Mouse (Mus musculus): ENCODE measurements around the gene Lrrc23.
"Not testable (repeated sequence)": the region's sequence is repeated elsewhere in the genome, so short reads cannot be mapped to it uniquely, and the experiment has no call there.

Gene Lrrc23

DNA sequence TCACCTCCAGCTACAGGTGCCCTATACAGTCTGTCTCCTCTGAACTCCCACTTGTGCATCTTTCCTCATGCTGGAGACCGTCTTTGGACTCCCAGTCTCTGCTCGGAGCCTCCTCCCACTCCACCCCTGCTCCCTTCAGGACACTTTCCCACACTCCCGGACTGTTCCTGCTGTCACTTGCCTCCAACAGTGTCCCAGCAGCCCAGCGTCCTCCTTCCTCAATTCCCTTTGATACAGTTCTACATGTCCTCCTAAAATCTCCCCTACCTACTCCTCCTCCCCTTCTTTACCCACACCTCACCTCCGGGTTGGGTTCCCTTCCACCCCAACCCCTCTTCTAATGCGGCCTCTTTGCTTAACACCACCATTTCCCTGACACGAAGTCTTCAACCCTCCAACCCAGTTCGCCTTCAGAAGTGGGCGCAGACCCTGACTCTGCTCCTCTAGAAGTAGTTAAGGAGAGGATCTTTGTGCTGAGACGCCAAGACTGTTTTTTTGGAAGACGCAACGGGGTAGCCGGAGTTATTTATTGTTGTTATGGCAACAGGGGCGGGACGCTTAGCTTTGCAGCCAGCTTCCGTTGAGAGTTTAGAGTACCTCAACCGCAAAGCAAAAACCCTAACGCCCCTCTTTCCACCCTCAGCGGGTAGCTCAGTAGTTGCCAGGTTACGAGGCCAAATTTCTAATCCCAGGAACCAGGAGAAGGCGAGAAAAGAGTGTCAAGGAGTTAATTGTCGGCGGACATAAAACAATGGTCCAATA, at the start of gene Lrrc23:
Gene Lrrc23, minus strand, starts transcription at position 506 of the 762 bp plus-strand sequence.
- in situ Hi-C loops (cut with MboI, MseI), result loop anchor here in 1 of 2 experiments (25.0 kb wide), 1 partner anchor 742 kb away; no protein-coding TSS in a partner anchor

DNA sequence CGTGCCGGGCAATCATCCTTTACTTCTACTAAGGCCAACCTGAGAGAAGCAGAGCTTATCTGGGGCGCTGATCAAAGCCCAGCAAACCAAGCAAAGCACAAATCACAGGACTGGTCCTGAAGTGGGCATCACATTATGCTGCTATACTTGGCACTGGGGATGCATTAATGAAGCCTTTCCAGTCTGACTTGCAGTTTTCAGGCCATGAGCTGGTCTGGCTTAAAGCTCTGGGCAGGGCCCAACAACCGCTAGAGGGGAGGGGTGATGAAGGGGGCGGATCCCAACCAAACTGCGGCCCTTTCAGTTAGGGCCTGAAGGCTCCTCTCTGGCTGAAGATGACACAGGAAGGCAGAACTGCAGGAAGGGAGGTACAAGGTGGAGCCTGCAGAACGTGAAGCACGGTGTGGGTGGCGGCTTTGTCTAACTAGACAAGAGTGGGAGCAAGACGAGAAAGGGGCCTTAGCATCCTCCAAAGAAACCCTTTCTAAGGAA, 48.6 kb upstream of the Lrrc23 start:
- in situ Hi-C loops (cut with MboI, MseI), result no loop called here

DNA sequence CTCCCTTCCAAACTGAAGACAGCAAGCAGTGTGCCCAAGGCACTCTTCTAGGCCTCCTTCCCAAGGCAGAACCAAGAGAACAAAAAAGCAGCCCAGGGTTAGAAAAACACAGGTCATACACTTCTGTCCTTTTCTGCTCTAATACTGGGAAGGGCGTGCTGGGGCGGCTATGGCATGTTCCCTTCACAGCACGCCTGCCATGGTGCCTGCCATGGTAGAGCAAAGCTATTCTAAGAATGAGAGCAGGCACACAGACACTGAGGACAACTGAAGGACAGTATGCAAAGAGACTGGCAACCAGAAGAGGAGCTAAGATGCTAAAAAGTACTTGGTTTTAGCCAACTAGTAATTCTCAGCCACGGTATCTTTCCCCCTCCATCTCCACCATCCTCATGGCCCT, 42.5 kb upstream of the Lrrc23 start:
- in situ Hi-C loops (cut with MboI, MseI), result no loop called here

DNA sequence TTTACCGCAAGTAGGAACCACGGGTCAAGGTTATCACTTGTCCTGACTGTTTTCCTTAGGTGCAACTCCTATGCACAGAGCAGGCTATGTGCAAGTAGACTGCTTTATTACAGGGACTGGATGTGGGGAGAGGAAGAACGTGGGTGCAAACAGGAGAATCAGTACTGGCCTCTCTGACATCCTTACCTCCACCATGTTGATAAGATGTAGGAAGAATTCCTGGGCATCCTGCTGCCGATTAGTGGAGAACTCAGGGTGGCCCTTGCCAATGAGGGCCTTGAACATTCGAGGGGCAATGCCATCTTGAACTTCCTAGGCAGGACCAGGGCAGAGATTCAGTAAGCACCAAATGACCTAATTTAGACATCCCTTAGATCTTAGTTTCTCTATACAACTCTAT, 41.4 kb upstream of the Lrrc23 start:
- in situ Hi-C loops (cut with MboI, MseI), result no loop called here

- in situ Hi-C loops (cut with MboI, MseI), result no loop called here
Observed at GRCm38 (mm10) chr6:124817971-124818370, 38.4 kb upstream of the Lrrc23 start.

DNA sequence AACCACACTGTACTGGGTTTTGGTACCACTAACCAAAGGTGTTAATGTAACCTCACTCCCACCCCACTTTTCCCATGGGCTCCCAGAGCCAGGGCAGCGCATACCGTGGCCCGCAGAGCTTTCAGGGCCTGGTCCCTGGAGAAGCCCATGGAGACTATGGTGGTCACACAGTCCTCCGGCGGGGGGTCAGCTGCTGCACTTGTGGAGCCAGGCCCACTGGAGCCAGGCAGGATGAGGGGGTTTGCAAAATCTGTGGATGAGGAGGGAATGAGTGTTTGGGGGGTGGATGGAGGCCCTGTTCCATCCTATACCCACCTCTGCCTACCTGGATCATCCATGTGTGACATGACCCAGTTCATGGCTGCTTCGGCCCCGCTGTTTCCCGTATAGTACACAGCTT, 38.0 kb upstream of the Lrrc23 start:
- in situ Hi-C loops (cut with MboI, MseI), result no loop called here

GRCm38 (mm10) chr6:124817125-124817524, 37.6 kb upstream of the Lrrc23 start:
- in situ Hi-C loops (cut with MboI, MseI), result no loop called here

- in situ Hi-C loops (cut with MboI, MseI), result no loop called here
Observed at GRCm38 (mm10) chr6:124816611-124817010, 37.1 kb upstream of the Lrrc23 start.

- in situ Hi-C loops (cut with MboI, MseI), result no loop called here
Observed at GRCm38 (mm10) chr6:124814858-124815774, 35.6 kb upstream of the Lrrc23 start.

DNA sequence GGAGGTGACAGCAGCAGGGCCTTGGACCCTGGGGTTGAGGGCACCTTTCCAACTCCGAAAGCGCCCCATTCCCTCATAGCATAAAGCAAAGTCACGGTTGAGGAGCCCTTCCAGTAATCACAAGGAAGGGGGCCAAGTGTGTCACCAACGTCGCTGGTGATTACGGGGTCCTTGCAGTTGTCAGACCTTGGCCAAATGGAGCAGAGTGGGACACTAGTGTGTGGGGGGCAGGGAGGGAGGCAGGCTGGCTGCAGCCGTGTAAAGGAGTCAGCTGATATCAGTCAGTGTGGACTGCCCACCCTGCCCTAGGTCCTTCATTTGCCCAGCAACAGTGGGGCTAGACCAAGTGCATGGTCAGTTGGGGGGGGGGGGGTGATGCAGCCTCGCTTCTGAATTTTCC, 34.9 kb upstream of the Lrrc23 start:
- in situ Hi-C loops (cut with MboI, MseI), result no loop called here

GRCm38 (mm10) chr6:124813933-124814332, 34.4 kb upstream of the Lrrc23 start, which contains the start of gene Tpi1:
Tpi1 (minus strand) TSS chr6:124814296.
- in situ Hi-C loops (cut with MboI, MseI), result no loop called here

DNA sequence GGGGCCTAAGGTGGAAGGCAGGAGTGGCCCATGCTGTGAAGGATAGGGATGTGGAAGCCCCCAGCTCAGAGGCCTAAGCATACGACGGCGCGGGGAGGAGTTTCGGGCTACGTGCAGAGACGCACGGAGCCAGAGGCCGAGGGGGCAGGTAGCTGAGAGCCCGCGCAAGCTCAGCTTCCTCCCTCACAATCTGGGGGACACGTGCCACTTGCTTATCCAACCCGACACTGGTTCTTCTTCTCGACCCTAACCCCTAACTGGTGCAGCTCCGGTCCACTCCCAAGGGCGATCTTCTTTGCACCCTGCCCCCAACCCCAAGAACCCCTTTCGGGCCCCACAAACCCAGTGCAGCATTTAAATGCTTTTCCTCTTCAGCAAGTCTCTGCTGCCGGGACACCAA, 34.0 kb upstream of the Lrrc23 start:
- in situ Hi-C loops (cut with MboI, MseI), result no loop called here

GRCm38 (mm10) chr6:124812848-124813247, 33.3 kb upstream of the Lrrc23 start:
- in situ Hi-C loops (cut with MboI, MseI), result no loop called here

DNA sequence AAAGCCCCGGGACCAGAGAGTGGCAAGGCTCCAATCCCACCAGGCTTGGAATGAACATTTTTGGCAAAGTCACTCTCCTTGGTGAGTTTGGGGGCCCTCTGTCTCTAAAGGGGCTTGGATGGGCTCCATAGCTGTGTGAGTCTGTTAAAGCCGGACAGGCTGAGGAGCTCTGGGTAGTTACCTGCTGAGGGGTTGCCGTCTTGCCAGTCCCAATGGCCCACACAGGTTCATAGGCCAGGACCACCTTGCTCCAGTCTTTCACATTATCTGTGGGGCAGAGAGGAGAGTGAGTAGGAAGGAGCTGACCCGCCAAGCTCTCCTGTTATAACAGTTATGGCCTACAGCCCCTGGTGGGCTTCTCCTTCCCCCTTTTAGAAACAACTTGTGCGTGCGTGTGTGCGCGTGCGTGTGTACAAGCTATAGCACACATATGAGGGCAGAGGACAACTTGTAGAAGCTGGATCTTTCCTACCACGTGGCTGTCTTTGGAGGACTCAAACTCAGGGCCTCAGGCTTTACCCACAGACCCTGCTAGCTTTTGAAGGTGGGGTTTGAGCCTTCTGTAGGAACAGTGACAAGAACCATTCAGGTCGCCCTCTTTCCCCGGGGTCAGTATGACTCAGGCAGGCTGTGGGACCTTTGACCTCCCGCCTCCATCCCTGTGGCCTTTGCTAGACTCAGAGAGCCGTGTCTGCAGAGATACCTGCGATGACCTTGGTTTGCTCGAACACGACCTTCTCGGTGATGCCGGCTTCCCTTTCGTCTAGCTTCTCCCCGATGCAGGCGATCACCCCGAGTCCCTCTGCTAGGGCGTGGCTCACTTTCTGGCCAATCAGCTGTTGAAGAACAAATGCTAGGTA, 32.4 kb upstream of the Lrrc23 start:
- in situ Hi-C loops (cut with MboI, MseI), result no loop called here

DNA sequence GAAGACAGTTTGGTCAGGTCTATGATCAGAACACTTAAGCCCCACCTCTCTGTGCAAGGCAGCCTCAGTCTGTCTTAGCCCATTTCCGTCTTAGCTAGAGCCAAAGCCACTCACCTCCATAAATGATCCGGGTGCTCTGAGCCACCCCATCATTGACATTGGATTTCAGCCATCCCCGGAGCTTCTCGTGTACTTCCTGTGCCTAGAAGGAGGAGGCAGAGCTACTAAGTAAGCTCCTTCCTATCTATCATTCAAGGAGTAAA, 31.8 kb upstream of the Lrrc23 start:
- in situ Hi-C loops (cut with MboI, MseI), result no loop called here

DNA sequence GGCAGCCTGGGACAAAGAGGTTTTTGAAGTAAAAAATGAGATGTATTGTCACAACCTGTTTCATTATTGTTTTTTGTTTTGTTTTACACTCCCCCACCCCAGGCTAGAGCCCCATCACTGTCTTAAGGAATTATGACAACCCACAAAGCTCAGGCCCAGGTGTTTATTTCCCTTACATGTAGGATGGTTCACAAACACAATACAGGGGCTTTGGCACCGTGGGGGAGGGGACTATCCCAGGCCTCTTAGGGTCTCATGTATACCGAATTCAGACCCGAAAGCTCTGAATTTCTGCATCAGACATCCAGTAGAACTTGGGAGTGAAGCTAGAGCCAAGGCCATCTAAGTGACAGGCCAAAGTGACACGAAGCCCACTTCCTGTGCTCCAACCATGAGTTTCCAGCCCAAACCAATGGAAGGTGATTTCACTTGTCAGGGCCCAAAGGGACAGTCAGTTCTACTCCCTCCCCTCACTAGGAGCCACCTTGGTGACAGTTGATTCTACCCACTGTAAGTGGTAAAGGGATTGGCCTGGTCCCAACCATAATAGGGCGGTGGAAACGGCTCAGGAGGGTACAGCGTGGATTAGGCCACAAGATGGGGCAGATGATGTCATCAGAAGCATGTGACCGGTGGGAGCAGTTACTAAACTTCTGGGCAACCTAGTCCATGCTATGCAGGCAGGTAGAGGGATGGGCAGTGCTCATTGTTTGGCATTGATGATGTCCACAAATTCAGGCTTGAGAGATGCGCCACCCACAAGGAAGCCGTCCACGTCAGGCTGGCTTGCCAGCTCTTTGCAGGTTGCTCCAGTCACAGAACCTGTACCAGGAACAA, 31.3 kb upstream of the Lrrc23 start:
- in situ Hi-C loops (cut with MboI, MseI), result not testable (repeated sequence)

DNA sequence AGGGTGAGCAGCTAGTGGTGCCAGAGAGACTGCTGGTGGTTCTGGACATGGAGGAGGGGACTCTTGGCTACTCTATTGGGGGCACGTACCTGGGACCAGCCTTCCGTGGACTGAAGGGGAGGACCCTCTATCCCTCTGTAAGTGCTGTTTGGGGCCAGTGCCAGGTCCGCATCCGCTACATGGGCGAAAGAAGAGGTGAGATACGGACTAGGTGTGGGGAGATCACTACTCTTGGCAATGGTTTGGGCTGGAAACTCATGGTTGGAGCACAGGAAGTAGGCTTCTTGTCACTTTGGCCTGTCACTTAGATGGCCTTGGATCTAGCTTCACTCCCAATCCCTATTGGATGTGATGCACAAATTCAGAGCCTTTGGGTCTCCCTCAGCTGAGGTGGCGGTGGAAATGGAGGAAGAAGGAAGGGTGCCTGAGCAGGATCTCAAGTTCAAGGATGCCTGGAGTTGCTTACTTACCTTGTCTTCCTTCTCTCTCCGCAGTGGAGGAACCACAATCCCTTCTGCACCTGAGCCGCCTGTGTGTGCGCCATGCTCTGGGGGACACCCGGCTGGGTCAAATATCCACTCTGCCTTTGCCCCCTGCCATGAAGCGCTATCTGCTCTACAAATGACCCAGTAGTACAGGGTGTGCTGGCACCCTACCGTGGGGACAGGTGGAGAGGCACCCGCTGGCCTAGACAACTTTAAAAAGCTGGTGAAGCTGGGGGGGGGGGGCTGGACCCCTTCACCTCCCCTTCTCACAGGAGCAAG, 30.4 kb upstream of the Lrrc23 start:
- in situ Hi-C loops (cut with MboI, MseI), result no loop called here

DNA sequence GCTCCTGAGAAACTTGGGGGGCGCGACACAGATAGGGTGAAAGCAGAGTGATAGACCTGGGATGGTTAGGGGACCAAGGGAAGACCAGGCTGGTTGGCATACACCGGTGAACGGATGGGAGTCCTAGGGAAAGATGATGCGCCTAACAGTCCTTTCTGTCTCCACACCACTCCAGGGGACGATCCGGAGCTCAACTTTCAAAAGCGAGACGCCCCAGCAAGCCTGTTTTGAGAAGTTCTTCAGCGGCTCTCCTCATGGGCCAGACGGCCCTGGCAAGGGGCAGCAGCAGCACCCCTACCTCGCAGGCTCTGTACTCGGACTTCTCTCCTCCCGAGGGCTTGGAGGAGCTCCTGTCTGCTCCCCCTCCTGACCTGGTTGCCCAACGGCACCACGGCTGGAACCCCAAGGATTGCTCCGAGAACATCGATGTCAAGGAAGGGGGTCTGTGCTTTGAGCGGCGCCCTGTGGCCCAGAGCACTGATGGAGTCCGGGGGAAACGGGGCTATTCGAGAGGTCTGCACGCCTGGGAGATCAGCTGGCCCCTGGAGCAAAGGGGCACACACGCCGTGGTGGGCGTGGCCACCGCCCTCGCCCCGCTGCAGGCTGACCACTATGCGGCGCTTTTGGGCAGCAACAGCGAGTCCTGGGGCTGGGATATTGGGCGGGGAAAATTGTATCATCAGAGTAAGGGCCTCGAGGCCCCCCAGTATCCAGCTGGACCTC, 29.7 kb upstream of the Lrrc23 start:
- in situ Hi-C loops (cut with MboI, MseI), result no loop called here

DNA sequence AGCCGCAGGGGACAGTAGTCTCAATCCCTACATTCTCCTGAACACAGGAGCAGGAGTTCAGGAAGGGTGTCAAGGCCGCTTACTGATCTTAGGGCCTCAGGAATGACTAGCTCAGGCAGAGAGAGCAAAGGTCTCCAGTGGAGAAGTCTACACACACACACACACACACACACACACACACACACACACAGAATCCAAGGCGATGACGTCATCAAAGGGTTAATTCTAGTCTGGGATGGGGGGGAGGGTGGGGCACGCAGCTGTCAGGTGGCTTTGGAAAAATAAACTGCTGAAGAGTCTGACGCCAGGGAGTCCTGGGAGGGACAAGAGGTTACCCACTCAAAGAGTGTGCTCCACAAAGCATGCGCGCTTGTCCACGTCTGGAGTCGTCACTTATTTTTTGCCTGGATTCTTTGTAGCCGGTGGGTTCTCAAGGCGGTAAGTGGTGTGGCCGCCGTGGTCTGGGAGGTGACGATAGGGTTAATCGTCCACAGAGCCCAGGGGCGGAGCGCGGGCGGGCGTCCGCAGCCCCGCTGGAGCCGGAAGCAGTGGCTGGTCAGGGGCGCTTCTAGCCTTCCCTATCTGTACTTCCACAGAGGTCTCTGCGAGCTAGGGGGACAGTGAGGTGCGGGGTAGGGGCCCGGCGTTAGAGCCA, 29.0 kb upstream of the Lrrc23 start, which contains the start of gene Spsb2:
Gene Spsb2, plus strand, starts transcription at position 304 of the 655 bp plus-strand sequence.
- in situ Hi-C loops (cut with MboI, MseI), result no loop called here
